Mouse (Mus musculus) T-cell, adult 2 months (primary cell): ENCODE results near the gene Slc2a13.
A peak's percentile ranks its signal among the peaks of the same experiment; 100 is the strongest.

Experiments used
- DNase-seq: peaks from one replicate; pipeline ENCODE4 v3.0.0; 2022; ENCODE audit warnings: low spot score

Gene Slc2a13

GRCm38 (mm10) chr15:91373203-91373584, 199.9 kb downstream of the Slc2a13 start:
- DNase-seq = no peak

- DNase-seq = no peak
Measured at GRCm38 (mm10) chr15:91372464-91373202, 200.4 kb downstream of the Slc2a13 start.

- DNase-seq = no peak
Measured at GRCm38 (mm10) chr15:91371859-91372394, 201.1 kb downstream of the Slc2a13 start.

GRCm38 (mm10) chr15:91369736-91370449, 203.2 kb downstream of the Slc2a13 start:
- no peak for DNase-seq

- DNase-seq = no peak
Measured at GRCm38 (mm10) chr15:91360495-91360894, 212.6 kb downstream of the Slc2a13 start.

GRCm38 (mm10) chr15:91351006-91351405, 222.1 kb downstream of the Slc2a13 start:
- DNase-seq = no peak

- no peak for DNase-seq
Measured at GRCm38 (mm10) chr15:91338350-91338749, 234.7 kb downstream of the Slc2a13 start.

- no peak for DNase-seq
Measured at GRCm38 (mm10) chr15:91334416-91334900, 238.6 kb downstream of the Slc2a13 start.

GRCm38 (mm10) chr15:91327748-91328147, 245.3 kb downstream of the Slc2a13 start:
- no peak for DNase-seq

- DNase-seq = no peak
Measured at GRCm38 (mm10) chr15:91327023-91327422, 246.0 kb downstream of the Slc2a13 start.

- no peak for DNase-seq
Measured at GRCm38 (mm10) chr15:91319376-91319775, 253.7 kb downstream of the Slc2a13 start.

GRCm38 (mm10) chr15:91316964-91317363, 256.1 kb downstream of the Slc2a13 start:
- no peak for DNase-seq

- DNase-seq = no peak
Measured at GRCm38 (mm10) chr15:91314402-91315318, 258.4 kb downstream of the Slc2a13 start.

- DNase-seq = no peak
Measured at GRCm38 (mm10) chr15:91304296-91304852, 268.7 kb downstream of the Slc2a13 start.

GRCm38 (mm10) chr15:91301366-91301765, 271.7 kb downstream of the Slc2a13 start:
- DNase-seq = peak; percentile 13

GRCm38 (mm10) chr15:91299319-91299835, 273.7 kb downstream of the Slc2a13 start:
- no peak for DNase-seq

GRCm38 (mm10) chr15:91283418-91283817, 289.6 kb downstream of the Slc2a13 start:
- DNase-seq = no peak

GRCm38 (mm10) chr15:91282822-91283221, 290.2 kb downstream of the Slc2a13 start:
- no peak for DNase-seq

GRCm38 (mm10) chr15:91281521-91281920, 291.5 kb downstream of the Slc2a13 start:
- no peak for DNase-seq

- no peak for DNase-seq
Measured at GRCm38 (mm10) chr15:91279571-91279970, 293.5 kb downstream of the Slc2a13 start.

- no peak for DNase-seq
Measured at GRCm38 (mm10) chr15:91275961-91276360, 297.1 kb downstream of the Slc2a13 start.
